Mouse (Mus musculus): ENCODE results near the gene Ddn. TPM values are rescaled to one million over a fixed set of nuclear protein-coding genes. Genes with fewer than 3 reads are reported as not detected.
A peak's percentile ranks its signal among the peaks of the same experiment; 100 is the strongest.

Ddn gene
- polyA plus RNA-seq, 1 experiment = 0.11 TPM

DNA sequence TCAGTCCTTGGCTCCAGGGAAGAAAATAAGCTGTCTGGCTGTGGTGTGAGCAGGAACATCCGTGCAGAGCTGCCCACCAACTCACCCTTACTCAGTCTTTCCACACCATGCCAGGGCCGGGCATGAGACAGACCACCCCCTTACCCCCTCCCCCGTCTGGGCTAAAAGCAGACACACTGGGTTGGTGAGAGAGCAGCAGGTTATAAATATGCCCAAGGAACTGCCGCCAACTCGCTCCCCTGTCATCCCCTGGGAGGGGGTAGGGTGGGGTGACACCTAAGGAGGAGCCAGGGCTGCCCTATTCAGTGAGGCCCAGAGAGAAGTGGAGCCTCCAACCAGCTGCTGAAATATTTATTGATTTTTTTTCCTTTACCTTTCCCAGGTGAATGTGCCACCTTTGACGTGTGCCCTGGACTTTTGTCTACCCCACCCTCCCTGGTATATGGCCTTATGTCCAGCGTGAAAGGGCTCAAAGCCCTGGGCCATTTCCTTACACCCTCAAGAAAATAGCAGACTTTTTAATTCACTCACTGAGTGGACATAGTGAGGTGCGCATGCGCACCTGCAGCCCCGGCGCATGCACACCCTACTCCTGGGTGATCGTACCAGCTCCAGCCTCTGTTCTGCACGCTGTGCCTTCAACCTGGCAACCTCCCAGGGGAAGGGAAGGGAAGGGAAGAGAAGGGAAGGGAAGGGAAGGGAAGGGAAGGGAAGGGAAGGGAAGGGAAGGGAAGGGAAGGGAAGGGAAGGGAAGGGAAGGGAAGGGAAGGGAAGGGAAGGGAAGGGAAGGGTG lies 12.3 kb downstream of the Ddn start:
- H3K27me3 ChIP-seq (ENCODE audit: control insufficient read depth, insufficient read depth, insufficient read length) = peaks cover 52% of the 10 kb centered on the region

DNA sequence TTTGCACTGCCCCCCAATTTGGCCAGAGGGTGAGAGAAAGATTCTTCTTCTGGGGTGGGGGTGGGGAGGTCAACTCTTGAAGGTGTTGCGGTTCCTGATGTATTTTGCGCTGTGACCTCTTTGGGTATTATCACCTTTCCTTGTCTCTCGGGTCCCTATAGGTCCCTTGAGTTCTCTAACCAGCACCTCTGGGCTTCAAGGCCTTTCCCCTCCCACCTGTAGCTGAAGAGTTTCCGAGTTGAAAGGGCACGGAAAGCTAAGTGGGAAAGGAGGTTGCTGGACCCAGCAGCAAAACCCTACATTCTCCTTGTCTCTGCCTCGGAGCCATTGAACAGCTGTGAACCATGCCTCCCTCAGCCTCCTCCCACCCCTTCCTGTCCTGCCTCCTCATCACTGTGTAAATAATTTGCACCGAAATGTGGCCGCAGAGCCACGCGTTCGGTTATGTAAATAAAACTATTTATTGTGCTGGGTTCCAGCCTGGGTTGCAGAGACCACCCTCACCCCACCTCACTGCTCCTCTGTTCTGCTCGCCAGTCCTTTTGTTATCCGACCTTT lies 16.1 kb downstream of the Ddn start:
- TF ChIP-seq POLR2A (IDR thresholded peaks at IDR 0.05; ENCODE audit: insufficient read length, low read depth) (no peak), CEBPB (IDR thresholded peaks at IDR 0.05; ENCODE audit: insufficient read depth, poor library complexity, severe bottlenecking) (no peak), POLR2AphosphoS2 (IDR thresholded peaks at IDR 0.05; ENCODE audit: insufficient read length, low read depth) (no peak), SRF (IDR thresholded peaks at IDR 0.05; ENCODE audit: control insufficient read depth, insufficient read length, low read depth) (no peak), MYOD1 (IDR thresholded peaks at IDR 0.05; ENCODE audit: control insufficient read depth in 1 of 3, insufficient read length in 2 of 3, low read depth in 2 of 3) (peak in 2 of 3 experiments; percentile 40 to 72), TCF12 (IDR thresholded peaks at IDR 0.05; ENCODE audit: insufficient read depth, poor library complexity, severe bottlenecking) (no peak)
- H3K4me3 ChIP-seq = no peak overlapping the region
- no peaks in the 10 kb centered on the region for H3K36me3 ChIP-seq (ENCODE audit: control insufficient read depth, insufficient read depth)
- no peaks in the 10 kb centered on the region for H3K79me2 ChIP-seq (ENCODE audit: control insufficient read depth, insufficient read depth)
- H3K4me2 ChIP-seq (ENCODE audit: low read depth) = peak overlapping the region; percentile 22
- H3ac ChIP-seq (ENCODE audit: control insufficient read depth, insufficient read length) = peak overlapping the region; percentile 2
- H3K27me3 ChIP-seq (ENCODE audit: control insufficient read depth, insufficient read depth, insufficient read length) = peaks cover 70% of the 10 kb centered on the region

More for the DNA sequence above, 12.3 kb downstream of the Ddn start:
- H3K4me3 ChIP-seq = no peak overlapping the region
- no peak overlapping the region for H3ac ChIP-seq (ENCODE audit: control insufficient read depth, insufficient read length)
- no peaks in the 10 kb centered on the region for H3K79me2 ChIP-seq (ENCODE audit: control insufficient read depth, insufficient read depth)
- TF ChIP-seq MYOG (IDR thresholded peaks at IDR 0.05; ENCODE audit: control insufficient read depth in 1 of 3, insufficient read depth in 1 of 3, insufficient read length in 2 of 3, low read depth in 2 of 3) = no peak
- TF ChIP-seq CEBPB (IDR thresholded peaks at IDR 0.05; ENCODE audit: insufficient read depth, poor library complexity, severe bottlenecking) = no peak
- no peak for TF ChIP-seq REST (IDR thresholded peaks at IDR 0.05; ENCODE audit: insufficient read depth, insufficient read length)
- TF ChIP-seq TCF12 (IDR thresholded peaks at IDR 0.05; ENCODE audit: insufficient read depth, poor library complexity, severe bottlenecking) = no peak
- no peak for TF ChIP-seq MAX (IDR thresholded peaks at IDR 0.05; ENCODE audit: low read depth)
- no peak for TF ChIP-seq TCF3 (IDR thresholded peaks at IDR 0.05; ENCODE audit: insufficient read length, low read depth)
- no peak for TF ChIP-seq USF1 (IDR thresholded peaks at IDR 0.05; ENCODE audit: low read depth)
- no peak for TF ChIP-seq SRF (IDR thresholded peaks at IDR 0.05; ENCODE audit: control insufficient read depth, insufficient read length, low read depth)
- no peak for TF ChIP-seq POLR2AphosphoS2 (IDR thresholded peaks at IDR 0.05; ENCODE audit: insufficient read length, low read depth)
- H3K4me2 ChIP-seq (ENCODE audit: low read depth) = no peak overlapping the region
- no peaks in the 10 kb centered on the region for H3K36me3 ChIP-seq (ENCODE audit: control insufficient read depth, insufficient read depth)

GRCm38 (mm10) chr15:98792233-98793020 lies 16.9 kb downstream of the Ddn start:
- Histone ChIP-seq H3K36me3 (ENCODE audit: control insufficient read depth, insufficient read depth) (no peaks in the 10 kb centered on the region), H3K27me3 (ENCODE audit: control insufficient read depth, insufficient read depth, insufficient read length) (peaks cover 64% of the 10 kb centered on the region), H3K4me3 (no peak overlapping the region), H3K4me2 (ENCODE audit: low read depth) (peak overlapping the region; percentile 22), H3K79me2 (ENCODE audit: control insufficient read depth, insufficient read depth) (no peaks in the 10 kb centered on the region), H3ac (ENCODE audit: control insufficient read depth, insufficient read length) (peak overlapping the region; percentile 2)
- TF ChIP-seq MYOG (IDR thresholded peaks at IDR 0.05; ENCODE audit: control insufficient read depth in 1 of 3, insufficient read depth in 1 of 3, insufficient read length in 2 of 3, low read depth in 2 of 3) (peak in 1 of 3 experiments; percentile 35), TCF12 (IDR thresholded peaks at IDR 0.05; ENCODE audit: insufficient read depth, poor library complexity, severe bottlenecking) (no peak), REST (IDR thresholded peaks at IDR 0.05; ENCODE audit: insufficient read depth, insufficient read length) (peak; percentile 9)

DNA sequence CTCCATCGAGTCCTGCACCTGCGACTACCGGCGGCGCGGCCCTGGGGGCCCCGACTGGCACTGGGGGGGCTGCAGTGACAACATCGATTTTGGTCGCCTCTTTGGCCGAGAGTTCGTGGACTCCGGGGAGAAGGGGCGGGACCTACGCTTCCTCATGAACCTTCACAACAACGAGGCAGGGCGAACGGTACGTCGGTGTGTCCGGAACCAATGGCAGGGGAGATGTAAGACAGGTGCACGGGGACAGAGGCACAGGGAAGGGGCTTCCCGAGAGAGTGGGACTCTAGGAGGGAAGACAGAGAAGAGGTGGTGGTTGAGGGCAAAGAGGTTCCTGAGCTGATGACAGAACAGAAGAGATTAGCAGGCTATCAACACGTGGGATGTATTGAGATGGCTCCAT lies 17.5 kb downstream of the Ddn start:
- H3K4me2 ChIP-seq (ENCODE audit: low read depth) = no peak overlapping the region
- TF ChIP-seq TCF12 (IDR thresholded peaks at IDR 0.05; ENCODE audit: insufficient read depth, poor library complexity, severe bottlenecking) (no peak), CEBPB (IDR thresholded peaks at IDR 0.05; ENCODE audit: insufficient read depth, poor library complexity, severe bottlenecking) (no peak), REST (IDR thresholded peaks at IDR 0.05; ENCODE audit: insufficient read depth, insufficient read length) (no peak), MAX (IDR thresholded peaks at IDR 0.05; ENCODE audit: low read depth) (no peak), USF1 (IDR thresholded peaks at IDR 0.05; ENCODE audit: low read depth) (no peak), POLR2AphosphoS2 (IDR thresholded peaks at IDR 0.05; ENCODE audit: insufficient read length, low read depth) (no peak)
- peaks cover 60% of the 10 kb centered on the region for H3K27me3 ChIP-seq (ENCODE audit: control insufficient read depth, insufficient read depth, insufficient read length)
- H3K79me2 ChIP-seq (ENCODE audit: control insufficient read depth, insufficient read depth) = no peaks in the 10 kb centered on the region
- no peaks in the 10 kb centered on the region for H3K36me3 ChIP-seq (ENCODE audit: control insufficient read depth, insufficient read depth)
- no peak overlapping the region for H3K4me3 ChIP-seq
- H3ac ChIP-seq (ENCODE audit: control insufficient read depth, insufficient read length) = no peak overlapping the region

DNA sequence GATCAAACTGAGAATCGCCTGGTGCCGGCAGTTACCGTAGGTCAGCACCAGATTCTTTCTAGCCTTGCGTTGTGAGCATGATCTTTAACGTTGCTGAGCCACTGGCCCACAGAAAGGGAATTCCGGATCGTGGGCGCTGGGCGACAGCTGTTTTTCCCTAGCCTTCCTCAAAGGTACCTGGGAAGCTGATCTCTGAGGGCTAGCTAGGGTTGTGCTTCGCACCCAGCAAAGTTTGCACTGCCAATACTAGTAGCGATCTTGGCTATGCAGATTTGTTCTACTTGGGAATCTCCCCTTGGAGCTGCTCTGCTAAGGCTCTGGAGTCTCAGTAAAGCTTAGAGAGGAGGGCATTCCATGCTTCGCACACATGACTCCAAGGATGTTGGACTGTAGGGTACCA lies 18.1 kb downstream of the Ddn start:
- TF ChIP-seq TCF12 (IDR thresholded peaks at IDR 0.05; ENCODE audit: insufficient read depth, poor library complexity, severe bottlenecking) (no peak), SRF (IDR thresholded peaks at IDR 0.05; ENCODE audit: control insufficient read depth, insufficient read length, low read depth) (no peak), MYOG (IDR thresholded peaks at IDR 0.05; ENCODE audit: control insufficient read depth in 1 of 3, insufficient read depth in 1 of 3, insufficient read length in 2 of 3, low read depth in 2 of 3) (no peak), MYOD1 (IDR thresholded peaks at IDR 0.05; ENCODE audit: control insufficient read depth in 1 of 3, insufficient read length in 2 of 3, low read depth in 2 of 3) (peak in 1 of 3 experiments; percentile 23), MAX (IDR thresholded peaks at IDR 0.05; ENCODE audit: low read depth) (no peak), CEBPB (IDR thresholded peaks at IDR 0.05; ENCODE audit: insufficient read depth, poor library complexity, severe bottlenecking) (no peak), E2F4 (IDR thresholded peaks at IDR 0.05; ENCODE audit: insufficient read depth) (no peak)
- Histone ChIP-seq H3K4me3 (no peak overlapping the region), H3ac (ENCODE audit: control insufficient read depth, insufficient read length) (no peak overlapping the region), H3K4me2 (ENCODE audit: low read depth) (peak overlapping the region; percentile 54), H3K36me3 (ENCODE audit: control insufficient read depth, insufficient read depth) (no peaks in the 10 kb centered on the region), H3K79me2 (ENCODE audit: control insufficient read depth, insufficient read depth) (no peaks in the 10 kb centered on the region), H3K27me3 (ENCODE audit: control insufficient read depth, insufficient read depth, insufficient read length) (peaks cover 55% of the 10 kb centered on the region)

All from myocyte (in vitro differentiated cells).